Mouse (Mus musculus): ENCODE data around the gene Plcxd2. TPM values are rescaled to one million over a fixed set of nuclear protein-coding genes. Genes with fewer than 3 reads are reported as not detected.

Gene Plcxd2
- 1.1 TPM for polyA plus RNA-seq (2014; fragmentation: Illumina TruSeq; extraction: RNeasy Lipid Tissue Mini Kit (QIAGEN cat#74804); ENCODE audit: low read depth, low replicate concordance)

DNA sequence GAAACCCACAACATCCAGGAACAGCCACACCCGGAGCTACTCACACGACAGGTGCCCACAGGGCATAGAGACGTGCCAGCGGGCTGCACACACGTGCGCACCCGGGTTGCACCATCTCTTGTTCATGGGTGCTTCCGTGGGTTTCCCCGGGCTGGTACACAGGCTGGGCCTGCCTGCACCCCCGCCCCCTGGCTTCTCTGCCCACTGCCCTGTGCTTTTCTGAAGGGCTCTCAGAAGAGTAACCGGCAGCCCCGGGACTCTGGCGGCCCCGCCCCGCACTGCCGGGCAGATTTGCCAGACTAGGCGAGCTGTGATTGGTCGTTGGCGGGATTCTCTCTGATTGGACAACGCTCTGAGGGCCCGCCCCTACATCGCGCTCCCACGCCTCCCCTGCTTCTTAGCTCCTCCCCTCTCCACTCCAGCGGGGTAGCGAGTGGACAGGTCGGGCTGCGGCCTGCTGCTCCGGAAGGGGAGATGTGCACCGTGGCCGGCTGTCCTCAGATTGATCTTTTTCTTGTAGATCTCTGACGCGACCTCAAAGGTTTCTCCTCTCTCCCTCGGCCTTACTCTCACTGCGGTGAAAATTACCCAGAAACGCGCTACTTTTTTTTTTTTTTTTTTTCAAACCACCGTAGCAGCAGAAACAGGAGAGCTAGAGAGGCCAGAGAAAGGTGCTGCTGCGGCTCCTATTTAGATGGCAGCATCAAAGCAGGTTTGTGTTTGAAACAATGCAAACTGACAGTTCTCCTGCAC lies at the start of gene Plcxd2:
Gene Plcxd2 (minus strand): TSS at position 66 of the 753 bp plus-strand sequence.

DNA sequence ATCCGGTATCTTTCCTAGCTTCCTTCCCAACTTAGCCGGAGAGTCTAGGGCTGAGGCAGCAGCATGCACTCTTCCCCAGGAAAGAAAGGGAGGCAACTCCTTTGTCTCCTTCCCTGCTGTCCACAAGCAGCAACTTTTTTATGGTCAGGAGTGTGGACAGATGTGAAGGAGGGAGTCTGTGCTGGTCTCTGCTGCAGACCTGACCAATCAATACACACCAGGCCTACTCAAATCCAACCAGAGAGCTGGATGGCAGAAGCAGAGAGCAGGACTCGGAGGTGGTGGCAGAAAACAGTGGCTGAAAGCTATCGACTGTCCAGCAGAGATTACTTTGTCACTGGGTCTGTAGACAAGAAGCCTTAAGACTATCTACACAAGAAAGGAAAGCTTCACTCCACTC lies 56.6 kb downstream of the Plcxd2 start, which contains the start of gene Phldb2:
Gene Phldb2 (minus strand): TSS at position 205 of the 400 bp plus-strand sequence.

Other genes with a start within 250 kb of the Plcxd2 start
- gene Phldb2, start 56.6 kb downstream of the Plcxd2 start, polyA plus RNA-seq (2014; fragmentation: Illumina TruSeq; extraction: RNeasy Lipid Tissue Mini Kit (QIAGEN cat#74804); ENCODE audit: low read depth, low replicate concordance), result 11.7 TPM
- gene Cd96, start 110.0 kb upstream of the Plcxd2 start, polyA plus RNA-seq (2014; fragmentation: Illumina TruSeq; extraction: RNeasy Lipid Tissue Mini Kit (QIAGEN cat#74804); ENCODE audit: low read depth, low replicate concordance), result 0.31 TPM
- gene Gm4737, start 144.9 kb upstream of the Plcxd2 start, polyA plus RNA-seq (2014; fragmentation: Illumina TruSeq; extraction: RNeasy Lipid Tissue Mini Kit (QIAGEN cat#74804); ENCODE audit: low read depth, low replicate concordance), result 1.4 TPM

Measured in adipose tissue, adult 10 weeks (tissue).